Mouse (Mus musculus): ENCODE data around the gene Ostf1.

The Ostf1 gene

GRCm38 (mm10) chr19:18646397-18646796 is 14.8 kb upstream of the Ostf1 start:
- no peak for DNase-seq (ENCODE audit: low read depth, low spot score)

- DNase-seq (ENCODE audit: low read depth, low spot score): no peak
These were observed 12.5 kb upstream of the Ostf1 start for GRCm38 (mm10) chr19:18644084-18644483.

GRCm38 (mm10) chr19:18643411-18643810 is 11.8 kb upstream of the Ostf1 start:
- DNase-seq (ENCODE audit: low read depth, low spot score): no peak

- DNase-seq (ENCODE audit: low read depth, low spot score): no peak
These were observed 9.4 kb upstream of the Ostf1 start for GRCm38 (mm10) chr19:18641001-18641400.

- no peak for DNase-seq (ENCODE audit: low read depth, low spot score)
These were observed 7.9 kb upstream of the Ostf1 start for GRCm38 (mm10) chr19:18639552-18639951.

GRCm38 (mm10) chr19:18638949-18639348 is 7.3 kb upstream of the Ostf1 start:
- no peak for DNase-seq (ENCODE audit: low read depth, low spot score)

GRCm38 (mm10) chr19:18637954-18638353 is 6.3 kb upstream of the Ostf1 start:
- DNase-seq (ENCODE audit: low read depth, low spot score): no peak

GRCm38 (mm10) chr19:18632231-18633185 is 885 bp upstream of the Ostf1 start:
- no peak for DNase-seq (ENCODE audit: low read depth, low spot score)

GRCm38 (mm10) chr19:18631161-18631643 is 421 bp downstream of the Ostf1 start:
- no peak for DNase-seq (ENCODE audit: low read depth, low spot score)

- DNase-seq (ENCODE audit: low read depth, low spot score): peak; percentile 80
These were observed 1.2 kb downstream of the Ostf1 start for GRCm38 (mm10) chr19:18630221-18631119.

- DNase-seq (ENCODE audit: low read depth, low spot score): no peak
These were observed 2.0 kb downstream of the Ostf1 start for GRCm38 (mm10) chr19:18629589-18629988.

- no peak for DNase-seq (ENCODE audit: low read depth, low spot score)
These were observed 7.7 kb downstream of the Ostf1 start for GRCm38 (mm10) chr19:18623894-18624293.

GRCm38 (mm10) chr19:18619691-18620090 is 11.9 kb downstream of the Ostf1 start:
- DNase-seq (ENCODE audit: low read depth, low spot score): no peak

GRCm38 (mm10) chr19:18619060-18619459 is 12.6 kb downstream of the Ostf1 start:
- no peak for DNase-seq (ENCODE audit: low read depth, low spot score)

- DNase-seq (ENCODE audit: low read depth, low spot score): no peak
These were observed 14.1 kb downstream of the Ostf1 start for GRCm38 (mm10) chr19:18617504-18617903.

GRCm38 (mm10) chr19:18615680-18616240 is 15.9 kb downstream of the Ostf1 start:
- no peak for DNase-seq (ENCODE audit: low read depth, low spot score)

GRCm38 (mm10) chr19:18614337-18614736 is 17.3 kb downstream of the Ostf1 start:
- DNase-seq (ENCODE audit: low read depth, low spot score): no peak

- DNase-seq (ENCODE audit: low read depth, low spot score): peak; percentile 89
These were observed 22.6 kb downstream of the Ostf1 start for GRCm38 (mm10) chr19:18608975-18609374.

GRCm38 (mm10) chr19:18607907-18608306 is 23.7 kb downstream of the Ostf1 start:
- DNase-seq (ENCODE audit: low read depth, low spot score): peak; percentile 96

- no peak for DNase-seq (ENCODE audit: low read depth, low spot score)
These were observed 28.6 kb downstream of the Ostf1 start for GRCm38 (mm10) chr19:18603011-18603410.

GRCm38 (mm10) chr19:18600611-18601010 is 31.0 kb downstream of the Ostf1 start:
- no peak for DNase-seq (ENCODE audit: low read depth, low spot score)

- no peak for DNase-seq (ENCODE audit: low read depth, low spot score)
These were observed 32.0 kb downstream of the Ostf1 start for GRCm38 (mm10) chr19:18599650-18600049.

All from R1 (cell line).